Mouse (Mus musculus) stomach, embryonic 15.5 days (tissue): ENCODE measurements at regions not wholly inside any gene's neighbourhood (a gene's known extent, or its start where the extent isn't known, plus 50 kb on each side); places are given as distances from the start of the nearest gene placed in this dataset.

ENCODE experiments used
- ATAC-seq: fragments of 200-750 bp; cut with Nextera tagmentation; 2 replicates; pipeline ENCODE4 v1.8.0; 2017; ENCODE audit warnings: low read depth, moderate number of reproducible peaks, moderate TSS enrichment; ENCODE audit not compliant: insufficient read depth, low FRiP score
- H3K27ac ChIP-seq: fragments of 300-500 bp; sonication (generic); 2 replicates; pipeline ENCODE4 v1.5.1; 2015; ENCODE audit warnings: mild to moderate bottlenecking, inconsistent platforms
- H3K27me3 ChIP-seq: fragments of 300-500 bp; sonication (generic); replicated peaks from 2 replicates; pipeline ENCODE4 v1.6.1; 2015; ENCODE audit warnings: inconsistent platforms
- H3K36me3 ChIP-seq: fragments of 300-500 bp; sonication (generic); 2 replicates; pipeline ENCODE4 v1.6.1; 2015; ENCODE audit warnings: inconsistent platforms
- H3K4me1 ChIP-seq: fragments of 300-500 bp; sonication (generic); 2 replicates; pipeline ENCODE4 v1.6.1; 2015; ENCODE audit warnings: inconsistent platforms
- H3K4me2 ChIP-seq: fragments of 300-500 bp; sonication (generic); 2 replicates; pipeline ENCODE4 v1.6.1; 2015; ENCODE audit warnings: mild to moderate bottlenecking, inconsistent platforms
- H3K4me3 ChIP-seq: fragments of 300-500 bp; sonication (generic); replicated peaks from 2 replicates; pipeline ENCODE4 v1.5.1; 2015; ENCODE audit warnings: inconsistent platforms
- H3K9ac ChIP-seq: fragments of 300-500 bp; sonication (generic); 2 replicates; pipeline ENCODE4 v1.6.1; 2015; ENCODE audit warnings: inconsistent platforms
- H3K9me3 ChIP-seq: fragments of 300-500 bp; sonication (generic); 2 replicates; pipeline ENCODE4 v1.6.1; 2016; ENCODE audit warnings: inconsistent platforms
- WGBS: fragments of 180-500 bp; shearing (Covaris S2); methylation state at CpG from one replicate; pipeline ENCODE4 v1.1.7; 2015; 5-methylcytosine and 5-hydroxymethylcytosine counted together

DNA sequence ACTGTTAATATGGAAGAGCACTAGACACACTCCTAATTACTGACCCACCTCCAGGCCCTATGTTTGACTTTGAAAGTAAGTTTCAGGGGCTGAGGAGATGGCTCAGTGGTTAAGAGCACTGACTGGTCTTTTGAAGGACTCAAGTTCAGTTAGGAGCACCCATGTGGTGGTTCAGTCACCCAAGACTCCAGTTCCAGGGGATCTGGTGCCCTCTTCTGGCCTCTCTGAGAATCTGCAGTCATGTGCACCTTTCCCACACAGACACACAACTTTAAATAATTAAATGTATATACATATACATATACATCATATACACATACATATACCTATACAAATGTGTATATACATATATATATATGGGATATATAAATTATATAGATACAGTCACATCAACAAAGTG, 91.5 kb upstream of the Mvb12b start:
- Histone ChIP-seq H3K27me3 (no peaks in the 10 kb centered on the region), H3K36me3 (no peaks in the 10 kb centered on the region), H3K4me1 (no peaks in the 10 kb centered on the region), H3K9ac (no peak overlapping the region), H3K27ac (no peak overlapping the region), H3K4me2 (no peak overlapping the region), H3K4me3 (no peak overlapping the region), H3K9me3 (no peaks in the 10 kb centered on the region)
- ATAC-seq, result no peak

DNA sequence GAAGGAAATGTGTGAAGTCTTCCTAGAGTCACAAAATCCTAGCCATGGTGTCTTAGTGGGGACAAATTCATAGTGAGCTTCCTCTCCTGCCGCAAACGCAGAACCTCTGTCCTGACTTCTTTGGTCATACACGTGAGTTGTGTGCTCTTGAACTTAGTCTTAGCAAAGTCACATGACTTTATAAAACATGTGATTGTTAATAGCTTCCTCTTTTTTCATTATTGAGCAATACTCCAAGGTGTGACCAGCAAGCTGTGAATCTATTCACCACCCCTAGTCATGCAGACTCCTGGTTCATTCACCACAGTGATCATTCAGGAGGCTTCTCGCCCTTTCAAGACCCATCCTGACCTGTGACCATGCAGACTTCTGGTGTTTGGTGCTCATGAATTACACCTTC, 90.8 kb upstream of the Mvb12b start:
- Histone ChIP-seq H3K9ac (no peak overlapping the region), H3K27me3 (no peaks in the 10 kb centered on the region), H3K9me3 (no peaks in the 10 kb centered on the region), H3K4me3 (no peak overlapping the region), H3K27ac (no peak overlapping the region), H3K36me3 (no peaks in the 10 kb centered on the region), H3K4me2 (no peak overlapping the region), H3K4me1 (no peaks in the 10 kb centered on the region)
- ATAC-seq, result no peak
- 76% methylated on average over 4 of the region's 4 CpGs for WGBS

- Histone ChIP-seq H3K4me2 (no peak overlapping the region), H3K27ac (no peak overlapping the region), H3K36me3 (no peaks in the 10 kb centered on the region), H3K4me3 (no peak overlapping the region), H3K4me1 (no peaks in the 10 kb centered on the region), H3K27me3 (no peaks in the 10 kb centered on the region), H3K9ac (no peak overlapping the region), H3K9me3 (no peaks in the 10 kb centered on the region)
- no peak for ATAC-seq
- WGBS, result 71% methylated on average over 20 of the region's 20 CpGs
Observed at GRCm38 (mm10) chr2:33977576-33978352, 90.0 kb upstream of the Mvb12b start.

GRCm38 (mm10) chr2:33977151-33977550, 89.4 kb upstream of the Mvb12b start:
- WGBS, result 86% methylated on average over 5 of the region's 5 CpGs
- Histone ChIP-seq H3K9ac (no peak overlapping the region), H3K36me3 (no peaks in the 10 kb centered on the region), H3K4me3 (no peak overlapping the region), H3K27me3 (no peaks in the 10 kb centered on the region), H3K4me1 (no peaks in the 10 kb centered on the region), H3K27ac (no peak overlapping the region), H3K4me2 (no peak overlapping the region), H3K9me3 (no peaks in the 10 kb centered on the region)
- ATAC-seq, result no peak

GRCm38 (mm10) chr2:33976183-33976582, 88.4 kb upstream of the Mvb12b start:
- Histone ChIP-seq H3K36me3 (no peaks in the 10 kb centered on the region), H3K4me3 (no peak overlapping the region), H3K27me3 (no peaks in the 10 kb centered on the region), H3K9me3 (no peaks in the 10 kb centered on the region), H3K4me1 (no peaks in the 10 kb centered on the region), H3K9ac (no peak overlapping the region), H3K4me2 (no peak overlapping the region), H3K27ac (no peak overlapping the region)
- 84% methylated on average over 9 of the region's 9 CpGs for WGBS
- no peak for ATAC-seq

GRCm38 (mm10) chr2:33975423-33976127, 87.8 kb upstream of the Mvb12b start:
- ATAC-seq, result no peak
- 82% methylated on average over 14 of the region's 14 CpGs for WGBS

GRCm38 (mm10) chr2:33974737-33975422, 87.1 kb upstream of the Mvb12b start:
- no peaks in the 10 kb centered on the region for H3K9me3 ChIP-seq
- ATAC-seq, result no peak
- WGBS, result 74% methylated on average over 15 of the region's 15 CpGs
- no peaks in the 10 kb centered on the region for H3K36me3 ChIP-seq
- H3K4me3 ChIP-seq, result no peak overlapping the region
- H3K9ac ChIP-seq, result no peak overlapping the region
- H3K4me2 ChIP-seq, result no peak overlapping the region
- H3K27ac ChIP-seq, result no peak overlapping the region
- no peaks in the 10 kb centered on the region for H3K4me1 ChIP-seq
- H3K27me3 ChIP-seq, result no peaks in the 10 kb centered on the region

More at GRCm38 (mm10) chr2:33975423-33976127, 87.8 kb upstream of the Mvb12b start:
- no peaks in the 10 kb centered on the region for H3K9me3 ChIP-seq
- no peaks in the 10 kb centered on the region for H3K27me3 ChIP-seq
- no peak overlapping the region for H3K9ac ChIP-seq
- no peak overlapping the region for H3K4me2 ChIP-seq
- no peak overlapping the region for H3K4me3 ChIP-seq
- H3K4me1 ChIP-seq, result no peaks in the 10 kb centered on the region
- H3K36me3 ChIP-seq, result no peaks in the 10 kb centered on the region
- no peak overlapping the region for H3K27ac ChIP-seq

DNA sequence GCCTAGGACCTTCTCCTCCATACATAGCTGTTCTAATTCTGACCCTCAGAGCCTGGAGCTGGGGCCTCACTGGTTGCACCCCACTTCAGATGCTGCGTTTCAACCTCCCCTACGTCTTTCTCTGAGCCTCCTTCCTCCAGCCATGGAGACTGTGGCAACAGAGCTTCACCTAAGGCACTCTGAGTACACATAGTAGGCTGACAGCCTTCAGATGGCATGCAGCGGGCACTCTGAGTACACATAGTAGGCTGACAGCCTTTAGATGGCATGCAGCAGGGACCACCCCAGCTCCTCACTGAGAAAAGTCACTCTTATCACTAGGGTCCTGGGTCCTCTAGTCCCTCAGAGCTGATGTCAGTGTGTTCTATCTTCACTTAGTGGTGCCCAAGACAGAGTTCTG, 86.3 kb upstream of the Mvb12b start:
- Histone ChIP-seq H3K9ac (no peak overlapping the region), H3K9me3 (no peaks in the 10 kb centered on the region), H3K4me2 (no peak overlapping the region), H3K27ac (no peak overlapping the region), H3K4me3 (no peak overlapping the region), H3K27me3 (no peaks in the 10 kb centered on the region), H3K36me3 (no peaks in the 10 kb centered on the region), H3K4me1 (no peaks in the 10 kb centered on the region)
- WGBS, result 84% methylated on average over 3 of the region's 3 CpGs
- no peak for ATAC-seq

DNA sequence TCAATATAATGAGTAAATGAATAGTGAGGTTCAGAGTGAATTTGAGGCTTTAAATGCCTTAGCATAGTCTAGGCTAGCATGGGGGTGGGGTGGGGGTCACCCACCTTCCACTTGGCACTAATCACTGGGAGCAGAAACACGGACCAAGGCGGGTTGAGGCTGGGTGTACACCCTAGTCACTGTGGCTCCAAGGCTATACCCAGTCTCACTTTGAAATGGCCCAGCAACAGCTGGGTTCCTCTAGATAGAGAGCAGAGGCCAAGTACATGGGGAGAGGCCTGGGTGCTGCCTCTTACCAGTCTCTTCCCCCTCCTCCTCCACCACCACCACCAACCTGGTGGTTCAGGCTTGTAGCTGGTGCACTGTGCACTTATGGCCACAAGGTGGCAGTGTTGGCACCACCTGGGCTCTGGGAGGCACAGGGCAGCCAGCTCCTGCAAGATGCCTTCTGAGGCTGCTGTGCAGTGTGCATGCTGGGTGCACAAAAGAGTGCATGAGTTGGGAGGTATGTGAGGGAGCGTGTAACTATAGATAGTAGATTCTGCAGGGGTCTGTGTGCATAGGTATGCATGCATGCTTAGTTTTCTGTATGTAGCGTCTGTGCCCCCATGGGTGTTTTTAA, 85.6 kb upstream of the Mvb12b start:
- 68% methylated on average over 4 of the region's 4 CpGs for WGBS
- no peak overlapping the region for H3K4me3 ChIP-seq
- no peaks in the 10 kb centered on the region for H3K36me3 ChIP-seq
- H3K27me3 ChIP-seq, result no peaks in the 10 kb centered on the region
- no peak overlapping the region for H3K4me2 ChIP-seq
- H3K9me3 ChIP-seq, result no peaks in the 10 kb centered on the region
- peak; percentile 56; the same call in 1 of the 2 replicates for ATAC-seq
- no peak overlapping the region for H3K27ac ChIP-seq
- no peak overlapping the region for H3K9ac ChIP-seq
- no peaks in the 10 kb centered on the region for H3K4me1 ChIP-seq

DNA sequence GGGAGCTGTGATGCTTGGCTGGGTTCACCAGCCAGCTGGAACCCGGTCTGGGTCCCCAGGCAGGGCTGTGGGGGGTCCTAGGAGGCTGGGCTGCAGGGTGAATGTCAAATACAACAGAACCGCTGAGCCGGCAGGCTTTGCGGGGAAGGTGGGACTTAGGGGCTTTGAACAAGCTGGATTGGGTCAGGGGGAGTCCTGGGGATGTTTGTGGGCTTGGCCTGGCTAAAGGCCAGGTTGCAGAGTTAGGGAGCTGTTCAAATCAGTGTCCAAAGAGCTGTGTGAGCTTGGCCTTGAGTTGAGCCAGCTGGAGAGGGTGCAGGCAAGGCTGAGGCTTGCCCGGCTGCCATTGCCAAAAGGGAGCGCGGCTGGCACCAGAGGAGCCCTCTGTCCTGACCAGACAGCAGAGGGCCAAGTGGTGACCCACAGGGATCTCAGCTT, 79.3 kb upstream of the Mvb12b start:
- Histone ChIP-seq H3K36me3 (no peaks in the 10 kb centered on the region), H3K4me1 (peaks cover 13% of the 10 kb centered on the region), H3K4me3 (peak overlapping the region; percentile 23), H3K9me3 (no peaks in the 10 kb centered on the region), H3K4me2 (peak overlapping the region; percentile 56), H3K27me3 (no peaks in the 10 kb centered on the region), H3K27ac (0 out of 2 replicates have a peak overlapping the region, but pooled peaks have one; percentile 0), H3K9ac (no peak overlapping the region)
- WGBS, result 20% methylated on average over 7 of the region's 7 CpGs
- ATAC-seq, result peak; percentile 57; the same call in 1 of the 2 replicates

GRCm38 (mm10) chr2:33966389-33966983, 78.7 kb upstream of the Mvb12b start:
- Histone ChIP-seq H3K9ac (no peak overlapping the region), H3K4me1 (peaks cover 13% of the 10 kb centered on the region), H3K27me3 (no peaks in the 10 kb centered on the region), H3K36me3 (no peaks in the 10 kb centered on the region), H3K4me3 (peak overlapping the region; percentile 23), H3K4me2 (peak overlapping the region; percentile 56), H3K9me3 (no peaks in the 10 kb centered on the region), H3K27ac (peak overlapping the region; percentile 35; the same call in 1 of the 2 replicates)
- WGBS, result 14% methylated on average over 35 of the region's 35 CpGs
- no peak for ATAC-seq
